Mouse (Mus musculus) left cerebral cortex, adult 11 months (tissue): ENCODE results near the gene Sobp.

Source experiments
- DNase-seq: peaks from one replicate; pipeline ENCODE4 v3.0.0; 2022; ENCODE audit warnings: low spot score

Gene Sobp

DNA sequence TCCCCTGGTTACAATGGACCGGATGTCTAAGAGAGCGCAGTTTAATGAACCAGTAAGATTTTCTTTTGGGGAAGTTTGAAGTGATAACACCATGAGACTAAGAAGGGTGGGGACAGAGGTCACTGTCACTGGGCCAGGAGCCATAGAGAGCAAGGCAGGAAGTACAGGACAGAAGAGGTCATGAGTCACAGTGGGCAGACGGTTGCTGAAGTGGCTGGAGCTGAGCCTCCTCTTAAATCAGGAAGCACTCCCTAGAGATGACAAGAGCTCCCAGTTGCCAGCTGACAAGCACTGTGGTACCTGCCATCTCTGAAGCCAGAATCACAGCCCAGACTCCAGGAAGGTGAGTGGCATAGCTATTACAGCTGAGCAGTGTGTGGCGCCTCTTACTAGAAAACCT lies 139.5 kb downstream of the Sobp start:
- no peak for DNase-seq

DNA sequence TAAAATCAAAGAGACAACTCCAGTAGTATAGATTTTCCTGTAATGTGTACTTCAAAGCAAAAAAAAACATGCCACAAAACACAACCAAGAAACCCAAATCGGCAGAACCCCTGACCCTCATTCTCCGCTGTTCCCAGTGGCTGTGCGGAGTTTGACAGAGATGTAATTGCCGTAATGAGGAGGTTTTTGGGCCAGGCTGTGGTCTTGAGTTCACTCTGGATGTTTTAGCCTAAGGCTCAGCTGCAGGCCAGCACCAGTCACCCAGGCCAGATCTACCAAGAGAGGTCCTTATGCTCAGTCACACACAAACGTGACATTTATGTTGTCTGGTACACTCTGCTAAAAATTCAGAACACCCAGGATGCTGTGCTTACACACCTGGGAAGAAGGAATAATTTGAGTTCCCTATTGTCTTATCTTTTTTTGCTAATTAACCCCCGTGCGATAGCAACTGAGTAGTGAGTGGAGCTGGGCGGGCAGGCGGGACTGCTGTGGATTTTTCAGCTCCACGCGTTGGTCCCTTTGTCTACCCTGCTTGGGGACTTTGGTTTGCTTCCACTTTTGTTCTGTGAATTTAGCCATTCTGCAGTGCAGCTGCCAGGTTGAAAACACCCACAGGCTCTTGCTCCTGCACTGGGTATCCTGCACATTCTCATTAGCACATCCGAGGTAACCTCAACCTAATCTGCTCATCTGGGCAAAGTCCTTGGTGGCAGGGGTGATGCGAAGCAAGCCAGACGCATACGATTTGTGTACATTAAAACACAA lies 140.7 kb downstream of the Sobp start:
- DNase-seq: no peak

DNA sequence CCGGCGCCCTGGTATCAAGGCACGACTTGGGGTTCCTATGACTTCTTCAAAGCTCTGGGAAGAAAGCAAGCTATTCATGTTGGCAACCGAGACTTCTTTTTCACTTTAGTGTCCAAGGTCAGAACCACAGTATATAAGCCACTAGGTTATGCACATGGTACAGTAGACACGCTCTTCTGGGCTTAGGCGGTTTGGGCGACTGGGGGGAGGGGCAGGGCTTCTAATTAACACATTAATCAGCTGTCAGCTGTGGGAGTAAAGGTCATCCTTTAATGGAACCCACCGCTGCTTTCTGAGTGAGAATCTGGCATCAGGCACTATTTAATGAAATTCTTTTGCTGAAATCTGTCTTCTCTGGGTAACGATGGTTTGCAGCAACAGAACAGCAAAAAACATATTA lies 147.3 kb downstream of the Sobp start:
- DNase-seq: no peak

DNA sequence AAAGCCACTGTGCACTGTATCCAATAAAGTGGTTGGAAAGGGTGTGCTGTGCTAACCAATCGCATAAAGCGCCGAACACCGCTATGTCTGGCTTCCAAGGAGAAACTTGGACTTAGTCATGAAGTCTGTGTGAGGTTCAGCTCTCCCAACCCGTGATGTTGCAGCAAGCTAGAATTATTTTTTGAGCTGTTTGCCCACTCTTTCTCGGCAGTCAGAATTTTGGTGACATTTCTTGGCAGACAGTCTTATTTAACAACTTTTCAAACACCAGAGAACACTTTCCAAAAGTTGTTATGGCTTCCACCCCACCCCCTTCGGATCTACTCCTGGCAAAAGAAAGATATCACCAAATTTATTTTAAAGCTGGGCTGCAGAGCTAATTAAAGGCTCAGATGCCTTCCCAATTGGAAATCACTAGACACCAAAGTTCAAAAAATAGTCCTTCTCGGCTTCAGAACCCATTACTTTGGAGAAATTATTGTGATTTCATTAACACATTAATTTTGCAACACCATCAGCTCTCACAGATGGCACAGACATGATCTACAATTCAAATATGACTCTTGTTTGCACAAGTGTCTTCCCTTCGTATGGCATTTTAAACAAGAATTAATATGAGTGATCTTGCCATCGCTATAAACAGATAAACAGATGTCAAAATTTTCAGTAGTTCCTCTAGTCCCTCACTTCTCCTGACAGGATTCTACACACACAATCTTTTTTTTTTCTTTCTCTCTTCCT lies 150.7 kb downstream of the Sobp start:
- peak; percentile 43 for DNase-seq

DNA sequence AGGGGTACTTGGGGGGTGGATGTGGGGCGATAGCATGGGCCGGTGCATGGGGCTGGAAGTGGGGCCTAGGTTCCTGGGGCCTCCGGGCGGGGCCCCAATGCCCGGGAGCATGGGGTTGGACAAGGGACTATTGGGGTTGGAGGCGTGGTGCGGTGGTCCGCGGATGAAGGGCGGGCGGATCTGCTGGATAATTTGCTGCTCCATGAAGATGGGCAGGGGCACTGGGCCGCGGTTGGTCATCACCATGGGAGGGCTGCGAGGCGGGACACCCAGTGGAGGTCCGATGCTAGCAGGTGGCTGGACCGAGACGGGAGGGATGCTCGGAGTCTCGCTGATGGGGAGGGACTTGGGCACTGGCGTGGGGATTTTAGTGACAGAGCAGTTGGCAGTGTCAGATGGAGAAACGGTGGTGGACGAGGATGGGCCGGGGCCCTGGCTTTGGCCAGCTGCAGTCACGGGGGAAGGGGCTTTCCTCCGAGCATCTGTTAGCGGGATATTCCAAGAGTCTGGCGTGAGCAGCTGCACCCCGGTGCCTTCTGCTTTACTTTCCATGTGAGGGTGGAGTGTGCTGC lies 152.1 kb downstream of the Sobp start:
- no peak for DNase-seq

DNA sequence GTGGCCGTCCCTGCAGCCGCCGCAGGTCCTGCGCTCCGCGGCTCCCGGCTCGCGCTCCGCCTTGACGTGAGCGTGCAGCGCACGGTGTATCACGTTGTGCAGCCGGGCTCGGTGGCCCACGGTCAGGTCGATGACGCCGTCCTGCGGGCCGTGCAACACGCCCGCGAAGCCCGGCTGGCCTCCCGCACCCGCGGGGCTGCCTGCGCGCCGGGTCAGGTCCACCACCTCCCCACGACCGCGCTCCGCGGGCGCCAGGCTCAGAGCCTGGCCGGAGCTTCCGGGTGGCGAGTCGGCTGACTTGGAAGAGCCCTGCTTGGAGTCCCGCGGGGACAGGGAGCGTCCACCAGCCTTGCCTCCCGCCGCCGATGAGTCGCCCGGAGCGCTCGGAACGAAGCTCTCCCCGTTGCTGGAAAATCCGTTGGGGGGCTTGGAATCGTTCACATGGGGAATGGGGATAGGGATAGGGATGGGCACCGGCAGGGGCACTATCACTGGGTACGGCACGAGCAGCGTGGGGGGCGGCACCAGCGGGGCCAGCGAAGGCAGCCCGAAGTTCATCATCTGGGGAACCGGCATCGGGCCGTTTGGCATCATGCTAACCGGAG lies 152.7 kb downstream of the Sobp start:
- no peak for DNase-seq

DNA sequence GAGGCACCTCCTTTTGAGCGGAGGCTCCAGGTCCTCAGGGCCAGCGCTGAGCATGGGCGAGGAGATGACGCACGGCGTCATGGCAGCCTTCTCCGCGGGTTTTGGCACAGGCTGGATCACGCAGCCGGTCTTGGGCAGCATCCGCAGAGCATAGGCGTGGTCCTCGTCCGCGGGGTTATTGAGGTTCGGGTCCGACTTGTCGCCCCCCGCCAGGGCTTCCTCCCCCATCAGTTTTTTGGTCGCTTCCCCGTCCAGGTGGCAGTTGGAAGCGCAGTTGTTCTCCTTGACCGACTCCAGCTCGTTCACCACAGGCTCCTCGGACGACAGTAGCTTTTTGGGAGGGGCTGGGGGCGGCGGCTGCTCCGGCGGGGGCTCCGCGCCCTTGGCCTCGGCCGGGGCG lies 153.3 kb downstream of the Sobp start:
- no peak for DNase-seq

DNA sequence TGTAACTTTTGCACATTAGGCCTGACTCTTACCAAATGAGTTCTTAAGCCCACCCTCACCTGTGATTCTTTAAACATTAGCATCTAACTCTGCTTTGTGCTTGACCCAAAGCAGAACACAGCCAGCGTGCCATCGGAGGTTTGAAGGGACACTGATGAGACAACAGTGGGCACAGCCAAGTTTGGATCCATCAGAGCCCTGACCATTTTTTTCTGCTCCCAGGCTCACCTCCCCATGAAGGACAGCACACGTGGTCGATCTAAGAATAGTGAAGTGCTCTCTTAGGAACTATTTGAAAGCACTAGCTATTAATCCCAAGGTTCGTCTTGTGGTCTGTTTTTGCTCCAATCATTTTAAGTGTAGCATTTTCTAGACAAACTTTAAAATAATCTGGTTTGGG lies 159.5 kb downstream of the Sobp start:
- no peak for DNase-seq

DNA sequence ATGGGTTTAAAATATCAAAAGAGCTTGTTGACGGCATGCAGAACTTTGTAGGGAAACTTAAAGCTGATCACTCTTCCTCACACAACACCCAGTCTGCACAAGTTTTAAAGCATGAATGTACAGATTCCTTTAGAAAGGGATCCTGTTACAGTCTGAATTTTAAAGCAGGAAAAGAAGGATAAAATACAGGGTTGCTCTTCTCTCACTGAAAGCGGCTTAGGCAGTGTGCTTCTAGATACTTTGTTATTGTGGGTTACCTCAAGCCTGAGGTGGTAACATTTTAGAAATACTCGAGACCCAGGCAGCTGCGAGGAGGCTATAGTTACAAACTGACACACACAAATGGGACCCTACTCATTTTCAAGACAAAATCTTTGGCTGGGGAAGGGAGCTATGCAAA lies 160.0 kb downstream of the Sobp start:
- no peak for DNase-seq

DNA sequence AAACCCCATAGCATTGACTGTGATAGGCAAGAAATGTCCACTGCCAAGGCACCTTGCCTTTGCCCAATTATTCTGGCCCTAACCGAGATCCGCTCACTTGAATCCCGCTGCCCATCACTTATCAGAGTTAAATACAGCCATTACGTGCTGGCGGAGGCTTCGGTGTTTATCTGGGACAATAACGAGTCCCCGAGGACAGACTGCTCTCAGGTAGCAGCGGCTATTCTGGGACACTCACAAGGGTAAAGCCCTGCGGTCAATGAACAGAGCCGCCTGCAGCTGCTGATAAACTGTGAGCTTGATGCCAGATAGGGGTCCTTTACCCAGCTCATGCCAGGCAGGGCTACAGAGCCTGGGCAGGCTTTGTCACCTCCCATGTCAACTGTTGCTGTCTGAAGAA lies 166.2 kb downstream of the Sobp start:
- no peak for DNase-seq

DNA sequence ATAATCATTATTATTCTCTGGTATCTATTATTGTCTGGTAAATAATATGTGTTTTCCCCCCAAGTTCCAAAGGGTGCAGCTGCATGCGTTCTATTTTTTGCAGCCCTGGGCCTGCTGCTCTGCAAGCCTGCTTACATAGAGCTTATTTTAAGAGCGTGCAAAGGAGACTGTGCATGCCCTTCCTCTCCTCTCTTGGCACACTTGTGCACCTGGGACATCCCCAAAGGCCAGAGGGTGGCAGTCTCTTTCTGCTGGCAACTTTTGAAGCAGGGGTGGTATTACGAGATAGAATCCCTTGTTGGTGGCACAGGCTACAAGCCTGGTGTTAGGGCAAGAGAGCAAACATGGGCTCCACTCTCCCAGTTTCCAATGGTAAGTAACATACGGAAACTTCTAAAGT lies 167.8 kb downstream of the Sobp start:
- DNase-seq: no peak

DNA sequence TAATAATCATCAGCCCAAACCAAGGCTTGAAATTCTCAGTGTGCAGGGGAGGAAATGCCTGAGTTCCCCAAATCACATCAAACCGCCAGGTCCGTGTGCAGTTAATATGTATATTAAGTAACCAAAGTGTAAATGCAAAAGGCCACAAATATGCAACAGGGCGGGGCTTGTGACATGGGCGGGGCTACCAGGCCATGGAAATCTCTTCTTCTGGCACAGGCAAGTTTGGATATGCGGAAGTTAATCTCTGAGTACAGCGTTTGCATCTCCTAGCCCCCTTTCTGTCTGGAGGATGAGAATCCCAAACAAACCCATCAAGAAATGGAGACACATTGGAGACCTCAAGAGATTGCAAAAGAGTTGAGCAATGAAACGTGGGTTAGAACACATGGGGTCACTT lies 168.7 kb downstream of the Sobp start:
- no peak for DNase-seq

DNA sequence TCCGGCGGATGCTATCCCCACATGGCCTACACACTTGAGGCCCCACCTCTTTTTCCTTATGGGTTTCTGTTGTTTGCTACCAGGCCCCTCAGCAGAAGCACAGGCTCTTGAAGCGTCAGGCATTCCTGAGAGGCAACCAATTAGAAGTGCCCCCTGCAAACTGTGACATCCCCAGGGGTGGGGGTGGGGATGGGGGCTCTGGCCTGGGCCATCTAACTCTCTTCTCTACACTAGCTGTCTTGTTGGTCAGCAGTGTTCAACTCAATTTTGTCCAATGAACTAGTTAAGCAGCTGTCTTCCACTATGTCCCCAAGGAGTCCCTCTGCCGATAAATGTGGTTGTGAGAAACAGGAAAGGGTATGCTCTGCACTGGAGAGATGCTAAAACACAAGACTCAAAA lies 169.3 kb downstream of the Sobp start:
- DNase-seq: no peak

DNA sequence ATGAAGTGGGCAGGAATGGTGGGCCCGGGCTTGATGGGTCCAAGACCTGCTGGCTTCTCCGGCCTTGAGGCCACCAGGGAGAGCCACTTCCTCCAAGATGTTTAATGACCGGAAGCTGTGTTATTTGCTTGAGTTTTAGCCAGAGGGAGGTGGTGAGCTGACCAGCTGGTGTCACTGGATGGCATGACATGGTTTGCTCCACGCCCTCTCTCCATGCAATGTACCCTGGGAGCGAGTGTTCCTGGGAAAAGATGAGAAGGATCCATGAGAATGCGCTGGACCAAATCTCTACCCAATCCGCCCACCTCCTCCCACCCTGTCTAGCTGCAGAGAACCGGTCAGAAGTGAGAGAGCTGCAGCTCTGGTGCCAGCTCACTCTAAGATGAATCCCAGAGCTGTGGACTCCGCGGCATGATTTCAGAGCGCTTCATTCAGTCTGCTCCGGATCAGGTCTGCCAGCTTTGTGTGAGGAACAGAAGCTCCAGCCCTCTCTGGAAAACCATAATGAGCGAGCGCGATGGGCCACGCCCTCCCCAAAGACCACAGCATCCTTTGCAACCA lies 170.1 kb downstream of the Sobp start:
- no peak for DNase-seq

DNA sequence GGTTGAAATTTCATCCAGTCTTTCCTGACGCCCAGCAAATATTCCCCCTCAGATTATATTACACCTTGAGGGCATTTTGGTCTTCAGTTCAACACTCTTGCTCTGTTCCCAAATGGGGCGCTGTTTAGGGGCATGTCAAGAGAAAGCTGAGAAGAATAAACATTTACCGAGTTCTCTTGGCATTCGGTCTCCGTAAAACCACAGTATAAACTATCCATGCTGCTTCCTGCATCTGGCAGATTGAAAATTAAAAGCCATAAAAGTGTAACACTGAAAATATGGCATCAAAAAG lies 170.9 kb downstream of the Sobp start:
- no peak for DNase-seq

DNA sequence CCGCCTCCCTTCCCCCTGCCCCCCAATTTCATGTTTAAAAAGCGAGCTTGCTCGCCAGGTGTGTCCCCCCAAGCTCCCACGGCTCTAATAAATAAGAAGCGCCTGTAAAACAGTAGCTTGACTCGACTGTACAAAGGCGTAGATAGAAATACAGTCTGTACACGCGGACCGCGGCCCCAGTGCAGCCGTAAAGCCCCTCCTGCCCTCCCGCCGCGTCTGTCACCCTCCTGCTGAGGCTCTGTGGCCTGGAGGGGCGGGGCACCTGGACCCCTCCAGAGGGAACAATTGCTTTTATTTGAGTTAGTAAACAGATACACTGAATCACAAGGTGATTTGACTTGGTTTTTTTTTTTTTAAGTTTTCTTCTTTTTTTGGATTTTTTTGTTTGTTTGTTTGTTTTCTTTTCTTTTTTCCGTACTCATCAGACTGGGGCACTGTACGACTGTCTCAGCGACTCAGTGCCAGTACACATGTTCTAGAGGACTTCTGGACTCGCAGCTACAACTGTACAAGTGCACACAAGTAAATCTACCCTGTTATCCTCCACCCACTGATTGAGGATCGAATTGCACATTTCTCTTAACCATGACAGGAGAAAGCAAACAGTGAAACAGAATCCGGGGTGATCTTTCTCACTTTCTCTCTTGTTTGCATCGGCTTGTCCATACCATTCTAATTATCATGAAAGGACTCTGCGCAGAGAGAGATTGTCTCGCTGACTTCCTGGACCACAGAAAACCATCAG lies 171.4 kb downstream of the Sobp start:
- DNase-seq: no peak

DNA sequence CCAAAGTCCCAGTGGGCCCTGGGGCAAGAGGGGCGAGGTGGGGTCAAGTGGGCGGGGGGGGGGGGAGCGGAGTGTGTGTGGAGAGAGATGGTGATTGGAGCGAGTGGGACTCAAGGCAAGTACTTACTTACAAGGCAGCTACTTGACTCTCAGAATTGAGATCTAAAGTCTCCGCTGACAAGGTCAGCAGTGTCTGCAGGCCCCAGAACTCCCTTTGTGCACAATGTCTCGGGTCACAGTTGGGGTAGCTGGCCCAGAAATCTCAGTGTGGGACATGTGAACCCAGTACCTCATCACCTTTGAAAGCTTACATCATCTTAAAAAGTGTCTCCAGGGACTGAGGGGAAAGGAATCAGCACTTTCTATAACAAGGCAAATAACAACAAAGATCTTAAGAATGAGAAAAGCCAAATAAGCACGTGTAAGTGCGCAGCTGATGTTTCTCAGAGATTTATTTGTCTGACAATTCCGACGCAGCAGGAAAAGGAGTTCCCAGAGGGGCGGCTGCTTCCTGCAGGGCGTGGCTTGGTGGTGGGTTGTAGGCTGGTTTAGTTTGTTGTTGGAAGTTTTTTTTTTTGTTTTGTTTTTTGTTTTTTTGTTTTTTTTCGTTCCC lies 172.2 kb downstream of the Sobp start:
- DNase-seq: no peak

DNA sequence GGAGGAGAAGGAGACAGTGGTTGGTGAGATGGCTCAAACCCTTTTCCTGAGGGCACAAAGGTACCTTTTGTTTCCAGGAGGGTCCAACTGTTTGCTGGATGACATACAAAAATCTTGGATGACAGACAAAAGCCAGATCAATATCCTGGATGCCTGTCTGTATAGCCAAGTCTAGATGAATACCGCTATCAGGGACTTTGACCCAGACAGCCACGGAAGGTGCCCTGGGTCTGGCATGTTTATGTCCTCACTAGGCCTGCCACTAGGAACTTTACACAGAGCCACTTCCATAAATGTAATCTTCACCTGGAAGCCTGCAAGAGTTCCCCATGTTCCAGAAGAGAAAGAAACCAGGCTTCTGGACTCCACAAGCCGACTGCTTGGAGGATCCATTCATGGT lies 172.9 kb downstream of the Sobp start:
- no peak for DNase-seq

DNA sequence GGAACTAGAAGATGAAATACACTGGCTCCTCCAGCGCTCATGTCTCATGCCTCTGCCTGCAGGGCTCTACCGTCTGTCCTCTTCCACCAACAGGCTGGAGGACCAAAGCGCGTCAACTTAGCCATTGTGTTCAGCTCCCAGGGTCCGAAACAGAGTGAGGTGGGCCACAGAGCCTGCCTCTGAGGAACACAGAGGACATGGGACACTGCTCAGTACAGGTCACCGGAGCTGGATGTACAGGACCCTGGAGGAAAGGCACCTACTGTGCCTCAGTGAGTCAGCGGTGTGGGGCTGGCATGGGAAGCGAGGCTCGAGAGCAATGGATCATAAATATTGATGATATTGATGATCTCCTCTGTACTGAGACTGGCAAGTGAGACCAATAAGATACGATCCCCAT lies 175.0 kb downstream of the Sobp start:
- DNase-seq: no peak

DNA sequence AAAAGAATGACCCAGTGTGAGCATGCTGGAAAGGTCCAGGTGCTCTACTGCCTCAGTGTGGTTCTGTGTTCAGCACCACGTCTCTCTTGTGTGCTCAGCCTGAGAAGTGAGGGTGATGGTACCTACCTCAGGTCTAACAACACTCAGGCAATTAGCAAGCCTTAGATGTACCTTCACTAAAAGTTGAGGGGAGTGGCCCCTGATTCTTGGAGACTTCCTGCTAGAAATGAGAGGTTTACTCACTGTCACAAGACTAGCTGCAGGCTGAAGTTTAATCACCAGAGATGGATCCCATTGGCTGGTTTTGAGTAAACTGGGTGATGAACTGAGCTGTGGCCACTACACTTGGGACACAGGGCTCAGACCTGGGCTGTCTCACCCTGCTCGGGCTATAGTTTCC lies 177.1 kb downstream of the Sobp start:
- no peak for DNase-seq

DNA sequence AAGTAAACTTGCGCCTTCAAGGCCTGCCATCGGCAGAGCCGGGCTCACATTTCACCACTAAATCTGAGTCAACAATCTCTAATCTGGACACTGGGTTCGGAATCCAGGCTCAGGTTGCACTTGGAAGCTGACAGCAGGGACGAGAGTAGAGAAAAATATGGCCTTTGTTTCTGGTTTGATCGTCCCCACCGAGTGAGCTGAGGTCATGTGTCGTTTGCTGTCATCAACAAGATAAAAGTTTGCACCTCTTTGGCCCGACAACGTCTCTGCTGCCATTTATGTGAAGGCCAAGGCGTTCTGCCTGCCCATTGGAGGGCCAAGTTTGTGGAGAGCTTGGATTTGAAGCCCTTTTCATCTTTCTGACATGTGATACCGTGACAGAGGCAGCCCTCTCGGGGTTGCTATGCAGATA lies 178.8 kb downstream of the Sobp start:
- DNase-seq: no peak

DNA sequence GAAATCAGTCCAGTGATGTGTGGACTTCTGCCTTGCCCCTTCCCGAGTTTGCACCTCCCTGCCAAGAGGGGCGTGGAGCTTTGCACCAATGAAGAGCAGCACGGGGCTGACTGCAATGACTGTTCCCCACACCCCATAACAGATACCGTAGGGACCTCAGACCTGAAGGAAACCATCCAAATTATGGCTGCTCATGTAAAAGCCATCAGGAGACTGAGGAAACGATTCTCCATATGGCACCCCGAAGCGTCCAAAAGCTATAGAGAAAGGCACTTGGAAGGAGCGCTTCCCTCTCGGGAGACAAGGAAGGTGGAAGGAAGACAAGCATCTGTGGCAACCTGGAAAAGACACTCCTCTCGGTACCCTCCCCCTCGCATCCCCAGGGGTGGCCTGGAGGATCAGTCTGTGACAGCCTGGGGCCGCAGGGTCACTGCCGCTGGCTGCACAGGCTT lies 180.0 kb downstream of the Sobp start:
- no peak for DNase-seq
